Mouse (Mus musculus) thymus, adult 2 months (tissue): ENCODE results near the gene Cd79b. TPM values are rescaled to one million over a fixed set of nuclear protein-coding genes. Genes with fewer than 3 reads are reported as not detected.

Experiments used
- DNase-seq: peaks from one replicate; pipeline ENCODE4 v3.0.0; 2021
- H3K27ac ChIP-seq: fragments of 200-500 bp; 2 replicates; pipeline ENCODE4 v1.5.1; 2012; ENCODE audit warnings: low read length, control low read depth; ENCODE audit not compliant: control insufficient read depth, insufficient read depth
- H3K27me3 ChIP-seq: fragments of 200-500 bp; 2 replicates; pipeline ENCODE4 v1.6.1; 2012; ENCODE audit warnings: mild to moderate bottlenecking, low read length, moderate library complexity, mixed read lengths; ENCODE audit not compliant: control insufficient read depth, insufficient read depth
- H3K36me3 ChIP-seq: fragments of 200-500 bp; 2 replicates; pipeline ENCODE4 v1.6.1; 2012; ENCODE audit warnings: mild to moderate bottlenecking, low read length, moderate library complexity; ENCODE audit not compliant: control insufficient read depth, insufficient read depth
- H3K4me1 ChIP-seq: fragments of 200-500 bp; replicated peaks from 2 replicates; pipeline ENCODE4 v1.6.1; 2012; ENCODE audit warnings: low read length; ENCODE audit not compliant: control insufficient read depth, insufficient read depth
- H3K4me3 ChIP-seq: fragments of 200-500 bp; 2 replicates; pipeline ENCODE4 v1.5.1; 2012; ENCODE audit warnings: mild to moderate bottlenecking, low read length, control low read depth, moderate library complexity; ENCODE audit not compliant: control insufficient read depth, insufficient read depth
- CTCF ChIP-seq: fragments of 200-500 bp; IDR thresholded peaks from 2 replicates; pipeline ENCODE4 v1.5.1; 2012; ENCODE audit warnings: mild to moderate bottlenecking, control low read depth, low read length, moderate library complexity, borderline replicate concordance; ENCODE audit not compliant: control insufficient read depth, poor library complexity, insufficient read depth; ENCODE audit errors: extremely low read depth
- POLR2A ChIP-seq: fragments of 200-500 bp; IDR thresholded peaks from 2 replicates; pipeline ENCODE4 v1.6.1; 2012; ENCODE audit warnings: mild to moderate bottlenecking, low read length, control low read depth, moderate library complexity; ENCODE audit not compliant: control insufficient read depth, poor library complexity, insufficient read depth; ENCODE audit errors: extremely low read depth
- WGBS: fragments of 180-500 bp; shearing (Covaris S2); methylation state at CpG from one replicate; pipeline ENCODE4 v1.1.7; 2018; 5-methylcytosine and 5-hydroxymethylcytosine counted together
- polyA plus RNA-seq: library from polyadenylated mRNA; depleted of rRNA; stranded (reverse); fragments of >200 nt; gene quantifications from 2 replicates; pipeline ENCODE4 v1.2.3, GENCODE M21; 2012

Cd79b gene
- polyA plus RNA-seq, 1 experiment = 33.2 TPM

GRCm38 (mm10) chr11:106301765-106302164 lies 12.8 kb downstream of the Cd79b start, which contains the start of gene Gh:
Gh (minus strand) TSS chr11:106301865.
- peaks cover 9% of the 10 kb centered on the region for H3K4me1 ChIP-seq
- no peak within 1 kb of the TSS for H3K27ac ChIP-seq
- no peak within 1 kb of the TSS for H3K4me3 ChIP-seq
- H3K36me3 ChIP-seq = no peaks in the 10 kb centered on the region
- no peaks in the 10 kb centered on the region for H3K27me3 ChIP-seq
- no peak for TF ChIP-seq CTCF
- TF ChIP-seq POLR2A = no peak
- no peak for DNase-seq
- WGBS = 91% methylated on average over 9 of the region's 9 CpGs

DNA sequence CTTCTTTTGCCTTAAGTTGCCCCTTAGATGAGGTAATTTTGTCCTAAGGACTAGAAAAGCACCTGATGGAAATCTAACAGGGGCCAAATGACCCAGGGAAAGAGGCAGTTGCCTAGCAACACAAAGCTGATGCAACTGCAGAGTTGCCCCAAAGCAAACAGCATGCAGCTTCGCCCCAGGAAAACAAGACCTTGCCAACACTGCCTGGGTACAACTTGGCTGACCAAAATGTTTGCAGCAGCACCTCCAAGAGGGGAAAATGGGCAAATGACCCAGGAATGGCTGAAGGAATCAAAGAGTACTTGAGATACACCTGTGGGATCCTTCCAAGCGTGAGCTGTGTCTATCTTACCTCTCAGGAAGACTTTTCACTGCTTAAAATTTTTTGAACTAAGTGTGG lies 22.7 kb downstream of the Cd79b start:
- no peak for DNase-seq
- no peaks in the 10 kb centered on the region for H3K4me1 ChIP-seq
- no peak overlapping the region for H3K4me3 ChIP-seq
- WGBS = 97% methylated on average over 2 of the region's 2 CpGs
- no peaks in the 10 kb centered on the region for H3K36me3 ChIP-seq
- TF ChIP-seq POLR2A = no peak
- TF ChIP-seq CTCF = no peak
- H3K27me3 ChIP-seq = no peaks in the 10 kb centered on the region
- no peak overlapping the region for H3K27ac ChIP-seq

- no peaks in the 10 kb centered on the region for H3K4me1 ChIP-seq
- 90% methylated on average over 5 of the region's 5 CpGs for WGBS
- H3K27me3 ChIP-seq = no peaks in the 10 kb centered on the region
- H3K4me3 ChIP-seq = no peak overlapping the region
- TF ChIP-seq POLR2A = no peak
- no peak for TF ChIP-seq CTCF
- H3K36me3 ChIP-seq = no peaks in the 10 kb centered on the region
- H3K27ac ChIP-seq = no peak overlapping the region
- no peak for DNase-seq
Observed at GRCm38 (mm10) chr11:106290376-106290775, 24.2 kb downstream of the Cd79b start.

DNA sequence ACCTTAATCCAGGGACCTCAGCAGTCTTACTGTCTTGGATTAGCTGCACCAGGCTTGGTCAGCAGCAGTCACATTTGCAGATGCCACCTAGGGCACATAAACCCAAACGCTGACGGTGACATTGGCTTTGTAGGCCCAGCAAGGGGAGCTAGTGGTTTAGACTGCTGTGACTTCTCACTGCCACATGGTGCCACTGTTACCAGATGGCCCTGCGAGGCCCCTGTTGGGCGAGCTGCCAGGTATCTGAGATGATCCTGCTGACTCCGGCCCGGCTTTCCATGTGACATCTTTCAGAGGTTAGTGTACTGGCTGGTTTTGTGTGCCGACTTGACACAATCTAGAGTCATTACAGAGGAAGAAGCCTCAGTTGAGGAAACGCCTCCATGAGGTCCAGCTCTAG lies 25.2 kb downstream of the Cd79b start:
- H3K36me3 ChIP-seq = no peaks in the 10 kb centered on the region
- 68% methylated on average over 8 of the region's 8 CpGs for WGBS
- DNase-seq = peak; percentile 30

GRCm38 (mm10) chr11:106286987-106287386 lies 27.6 kb downstream of the Cd79b start:
- 88% methylated on average over 11 of the region's 11 CpGs for WGBS
- no peak for DNase-seq
- H3K4me3 ChIP-seq = no peak overlapping the region
- no peak for TF ChIP-seq CTCF
- no peak for TF ChIP-seq POLR2A
- no peaks in the 10 kb centered on the region for H3K27me3 ChIP-seq
- H3K36me3 ChIP-seq = no peaks in the 10 kb centered on the region
- H3K4me1 ChIP-seq = no peaks in the 10 kb centered on the region
- no peak overlapping the region for H3K27ac ChIP-seq

More for the DNA sequence above, 25.2 kb downstream of the Cd79b start:
- Histone ChIP-seq H3K4me3 (no peak overlapping the region), H3K27ac (no peak overlapping the region), H3K27me3 (no peaks in the 10 kb centered on the region), H3K4me1 (no peaks in the 10 kb centered on the region)
- TF ChIP-seq POLR2A (no peak), CTCF (0 out of 2 replicates have a peak, but pooled peaks have one; percentile 18)

DNA sequence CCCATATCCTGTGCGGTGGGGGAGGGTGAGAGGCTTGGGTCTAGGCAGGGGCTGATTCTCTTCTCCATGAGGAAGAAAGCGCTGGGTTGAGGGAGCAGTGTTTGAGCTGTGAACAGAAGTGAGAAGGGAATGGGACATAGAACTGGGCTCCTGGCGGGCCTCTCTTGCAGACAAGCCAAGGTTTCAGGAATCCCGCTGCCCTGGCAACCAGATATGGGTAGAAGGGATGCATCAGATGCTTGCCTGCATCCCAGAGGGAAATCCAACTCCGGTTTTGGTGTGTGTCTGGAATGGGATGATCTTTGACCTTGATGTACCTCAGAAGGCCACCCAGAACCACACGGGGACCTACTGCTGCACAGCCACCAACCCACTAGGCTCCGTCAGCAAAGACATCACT lies 28.4 kb downstream of the Cd79b start:
- TF ChIP-seq CTCF (no peak), POLR2A (no peak)
- 91% methylated on average over 7 of the region's 7 CpGs for WGBS

GRCm38 (mm10) chr11:106284126-106284525 lies 30.4 kb downstream of the Cd79b start:
- H3K27ac ChIP-seq = no peak overlapping the region
- no peaks in the 10 kb centered on the region for H3K36me3 ChIP-seq
- H3K4me3 ChIP-seq = no peak overlapping the region
- no peak for DNase-seq
- 87% methylated on average over 8 of the region's 8 CpGs for WGBS
- TF ChIP-seq CTCF (no peak), POLR2A (no peak)
- H3K4me1 ChIP-seq = no peaks in the 10 kb centered on the region
- H3K27me3 ChIP-seq = no peaks in the 10 kb centered on the region

More for the DNA sequence above, 28.4 kb downstream of the Cd79b start:
- H3K36me3 ChIP-seq = no peaks in the 10 kb centered on the region
- H3K27me3 ChIP-seq = no peaks in the 10 kb centered on the region
- no peak overlapping the region for H3K4me3 ChIP-seq
- H3K27ac ChIP-seq = no peak overlapping the region
- no peak for DNase-seq
- no peaks in the 10 kb centered on the region for H3K4me1 ChIP-seq
